Mouse (Mus musculus): Measurements from ENCODE around the gene Ccnt1.

DNA sequence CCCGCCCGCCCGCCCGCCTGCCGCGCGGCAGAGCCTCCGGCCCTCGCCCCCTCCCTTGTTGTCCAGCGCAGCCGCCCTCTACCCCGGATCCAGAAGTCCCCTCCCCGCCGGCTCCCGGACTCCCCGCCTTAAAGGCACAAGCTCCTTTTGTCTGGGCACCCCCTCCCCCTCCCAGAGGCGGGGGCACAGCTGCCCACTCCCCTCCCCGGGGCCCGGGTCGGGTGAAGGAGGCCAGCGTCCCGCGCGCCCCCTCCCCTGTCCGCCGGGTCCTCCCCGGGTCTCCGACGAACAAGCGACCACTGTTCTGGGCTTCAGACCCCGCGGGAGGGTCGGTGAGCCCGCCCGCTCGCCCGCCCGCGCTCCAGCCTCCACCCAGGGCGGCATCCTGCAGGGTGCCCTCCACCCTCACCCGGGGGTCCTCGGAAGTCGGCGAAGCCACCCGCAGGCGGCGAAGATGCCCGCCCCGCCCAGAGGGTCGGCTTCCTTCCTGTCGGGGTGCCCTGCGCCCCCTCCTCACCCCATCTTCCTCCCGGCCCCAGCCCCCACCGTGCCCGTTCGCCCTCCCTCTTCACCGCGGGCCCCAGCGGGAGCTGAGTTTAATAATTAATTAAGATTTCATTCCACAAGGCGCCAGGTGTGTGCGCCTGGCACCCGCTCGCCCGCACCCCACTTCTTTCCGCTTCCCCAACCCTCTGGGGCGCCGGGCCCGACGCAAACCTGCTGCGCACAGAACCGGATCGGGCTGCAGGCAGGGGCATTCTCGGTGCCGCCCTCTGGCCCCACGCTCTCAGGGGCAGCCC is 38.8 kb upstream of the Ccnt1 start, which contains the start of gene Adcy6:
- no peak for TF ChIP-seq CTCF (IDR thresholded peaks at IDR 0.05; ENCODE audit: extremely low read depth, insufficient read depth, insufficient read length, insufficient replicate concordance)
- no peak for TF ChIP-seq POLR2A (IDR thresholded peaks at IDR 0.05; ENCODE audit: low read depth, low read length)
